Mouse (Mus musculus): Measurements from ENCODE around the gene Tmem108.

DNA sequence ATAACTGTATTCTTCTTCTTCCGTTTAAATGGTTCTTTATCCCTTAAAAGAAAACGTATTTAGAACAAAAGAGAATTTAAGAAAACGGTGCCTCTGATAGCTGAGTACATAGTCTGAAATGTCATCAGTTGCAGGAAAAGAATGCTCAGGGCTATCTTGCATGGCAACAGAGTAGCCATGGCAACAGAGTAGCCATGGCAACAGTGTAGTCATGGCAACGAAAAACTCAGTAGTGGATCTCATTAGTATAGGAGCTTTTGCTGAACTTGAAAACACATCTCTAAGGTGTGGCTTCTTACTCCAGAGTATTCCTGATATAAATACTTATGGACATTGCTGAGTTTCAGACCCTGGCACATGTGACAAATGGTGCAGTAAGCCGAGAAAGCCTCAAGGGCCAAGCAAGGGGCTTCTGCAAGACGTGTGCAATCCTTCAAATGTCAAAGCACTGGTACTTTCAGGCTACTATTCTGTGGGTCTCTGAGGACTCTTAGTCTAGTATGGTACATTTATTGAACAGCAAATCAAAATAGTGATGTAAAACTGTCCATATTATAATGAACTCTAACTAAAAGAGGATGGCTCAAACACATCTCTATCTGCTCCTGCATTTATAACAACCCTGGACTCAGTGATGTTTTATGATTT lies 166.3 kb downstream of the Tmem108 start:
- TF ChIP-seq CTCF (conservative IDR thresholded peaks at IDR 0.05; ENCODE audit: low read length) (no peak), POU5F1 (IDR thresholded peaks at IDR 0.05; ENCODE audit: borderline replicate concordance, low read length) (no peak)
